Mouse (Mus musculus): ENCODE measurements around the gene Stag3. TPM values are rescaled to one million over a fixed set of nuclear protein-coding genes. Genes with fewer than 3 reads are reported as not detected.

Stag3 gene
- polyA plus RNA-seq, 1 experiment from 2014 or later, result 6.3 TPM

- Histone ChIP-seq H3K9ac (ENCODE audit: low read depth, low read length) (no peak overlapping the region), H3K27ac (ENCODE audit: low read depth, low read length) (no peak overlapping the region), H3K4me3 (ENCODE audit: low read depth, low read length) (no peak overlapping the region), H3K27me3 (replicated peaks; ENCODE audit: control insufficient read depth, insufficient read depth, low read length) (no peaks in the 10 kb centered on the region), H3K9me3 (ENCODE audit: control insufficient read depth) (no peaks in the 10 kb centered on the region), H3K4me1 (replicated peaks; ENCODE audit: control insufficient read depth, insufficient read depth, low read length) (no peaks in the 10 kb centered on the region), H3K36me3 (ENCODE audit: control insufficient read depth, insufficient read depth) (no peaks in the 10 kb centered on the region), H3K4me2 (replicated peaks; ENCODE audit: low read depth) (no peak overlapping the region)
- ATAC-seq, result no peak
- 88% methylated on average over 3 of the region's 3 CpGs for WGBS
- no peak for TF ChIP-seq CTCF (IDR thresholded peaks at IDR 0.05; ENCODE audit: low read depth)
Measured at GRCm38 (mm10) chr5:138343216-138343615, 63.2 kb downstream of the Stag3 start.

Other genes with a start within 250 kb of the Stag3 start
- gene Smok3c, start 227.0 kb upstream of the Stag3 start, polyA plus RNA-seq (2015; fragmentation: Nextera tagmentation; extraction: Ambion mirVana), result not detected in 2 replicates
- 5.6 and 6.5 TPM in 2 replicates for gene Zkscan1, start 195.2 kb upstream of the Stag3 start, polyA plus RNA-seq (2015; fragmentation: Nextera tagmentation; extraction: Ambion mirVana)
- 17.9 and 19.2 TPM in 2 replicates for gene Zscan21, start 163.3 kb upstream of the Stag3 start, polyA plus RNA-seq (2015; fragmentation: Nextera tagmentation; extraction: Ambion mirVana)
- 4.5 and 6.1 TPM in 2 replicates for gene Zfp113, start 124.5 kb upstream of the Stag3 start, polyA plus RNA-seq (2015; fragmentation: Nextera tagmentation; extraction: Ambion mirVana)
- gene Cops6, start 119.2 kb upstream of the Stag3 start, polyA plus RNA-seq (2015; fragmentation: Nextera tagmentation; extraction: Ambion mirVana), result 154 and 161 TPM in 2 replicates
- gene Ap4m1, start 108.2 kb upstream of the Stag3 start, polyA plus RNA-seq (2015; fragmentation: Nextera tagmentation; extraction: Ambion mirVana), result 4.8 and 5.5 TPM in 2 replicates
- 35.9 and 39.1 TPM in 2 replicates for gene Mcm7, start 107.8 kb upstream of the Stag3 start, polyA plus RNA-seq (2015; fragmentation: Nextera tagmentation; extraction: Ambion mirVana)
- 21.8 and 23.5 TPM in 2 replicates for gene Taf6, start 92.8 kb upstream of the Stag3 start, polyA plus RNA-seq (2015; fragmentation: Nextera tagmentation; extraction: Ambion mirVana)
- 12.1 and 13.0 TPM in 2 replicates for gene Cnpy4, start 92.8 kb upstream of the Stag3 start, polyA plus RNA-seq (2015; fragmentation: Nextera tagmentation; extraction: Ambion mirVana)
- 5.2 and 6.0 TPM in 2 replicates for gene Mblac1, start 85.9 kb upstream of the Stag3 start, polyA plus RNA-seq (2015; fragmentation: Nextera tagmentation; extraction: Ambion mirVana)
- 0.07 and 0.12 TPM in 2 replicates for gene Nxpe5, start 54.3 kb upstream of the Stag3 start, polyA plus RNA-seq (2015; fragmentation: Nextera tagmentation; extraction: Ambion mirVana)
- 124 and 135 TPM in 2 replicates for gene Lamtor4, start 24.8 kb upstream of the Stag3 start, polyA plus RNA-seq (2015; fragmentation: Nextera tagmentation; extraction: Ambion mirVana)
- gene BC037034, start 16.2 kb upstream of the Stag3 start, polyA plus RNA-seq (2015; fragmentation: Nextera tagmentation; extraction: Ambion mirVana), result 4.4 and 4.8 TPM in 2 replicates
- gene Gal3st4, start 7.4 kb upstream of the Stag3 start, polyA plus RNA-seq (2015; fragmentation: Nextera tagmentation; extraction: Ambion mirVana), result 0.63 and 0.65 TPM in 2 replicates
- 0.07 TPM in 2 replicates for gene Gm43720, start 282 bp upstream of the Stag3 start, polyA plus RNA-seq (2015; fragmentation: Nextera tagmentation; extraction: Ambion mirVana)
- gene Gpc2, start 235 bp upstream of the Stag3 start, polyA plus RNA-seq (2015; fragmentation: Nextera tagmentation; extraction: Ambion mirVana), result 1.4 TPM in 2 replicates
- 0.21 TPM in 1 of 2 replicates, not detected in the other for gene Pvrig, start 61.7 kb downstream of the Stag3 start, polyA plus RNA-seq (2015; fragmentation: Nextera tagmentation; extraction: Ambion mirVana)
- 9.2 and 11.0 TPM in 2 replicates for gene Zfp157, start 161.2 kb downstream of the Stag3 start, polyA plus RNA-seq (2015; fragmentation: Nextera tagmentation; extraction: Ambion mirVana)

Data from intestine, postnatal 0 days (tissue).